Mouse (Mus musculus) adrenal gland, postnatal 4 days (tissue): ENCODE data around the gene Runx3. TPM values are rescaled to one million over a fixed set of nuclear protein-coding genes. Genes with fewer than 3 reads are reported as not detected.

Experiments
- DNase-seq, 2 experiments: peaks; one replicate each; pipeline ENCODE4 v3.0.0; 2021 to 2022; ENCODE audit warnings: low spot score in 2 of 2, mixed read lengths in 2 of 2
- total RNA-seq, 2 experiments: library from RNA; stranded (reverse); gene quantifications; 2 replicates each; pipeline ENCODE4 v1.2.3; 2021

Runx3 gene
- total RNA-seq, 2 experiments from 2014 or later = 1.3 to 1.7 TPM

- peak in 1 of 2 experiments; percentile 56 for DNase-seq
Measured at GRCm38 (mm10) chr4:135219652-135220051, 99.2 kb downstream of the Runx3 start.

- DNase-seq = no peak
Measured at GRCm38 (mm10) chr4:135220641-135221040, 100.2 kb downstream of the Runx3 start.

- DNase-seq = no peak
Measured at GRCm38 (mm10) chr4:135221632-135222407, 101.4 kb downstream of the Runx3 start.

- DNase-seq = no peak
Measured at GRCm38 (mm10) chr4:135223808-135224207, 103.4 kb downstream of the Runx3 start.

GRCm38 (mm10) chr4:135226008-135226667 lies 105.7 kb downstream of the Runx3 start:
- DNase-seq = no peak

Other genes with a start within 250 kb of the Runx3 start
- gene Tmem50a, start 205.6 kb upstream of the Runx3 start, total RNA-seq = 100 to 1,000 TPM; 214 to 225 TPM
- gene Rsrp1, start 197.1 kb upstream of the Runx3 start, total RNA-seq = 100 to 1,000 TPM; 365 to 381 TPM
- 10 to 100 TPM; 82.4 to 93.3 TPM for gene Syf2, start 189.8 kb upstream of the Runx3 start, total RNA-seq
- 10 to 100 TPM; 83.9 to 96.2 TPM for gene Clic4, start 152.2 kb downstream of the Runx3 start, total RNA-seq
- 100 to 1,000 TPM; 197 to 232 TPM for gene Srrm1, start 232.7 kb downstream of the Runx3 start, total RNA-seq